Mouse (Mus musculus): ENCODE data around the gene Porcn. TPM values are rescaled to one million over a fixed set of nuclear protein-coding genes. Genes with fewer than 3 reads are reported as not detected.

Gene Porcn
- polyA plus RNA-seq, 1 experiment from 2014 or later, result 39.5 TPM

DNA sequence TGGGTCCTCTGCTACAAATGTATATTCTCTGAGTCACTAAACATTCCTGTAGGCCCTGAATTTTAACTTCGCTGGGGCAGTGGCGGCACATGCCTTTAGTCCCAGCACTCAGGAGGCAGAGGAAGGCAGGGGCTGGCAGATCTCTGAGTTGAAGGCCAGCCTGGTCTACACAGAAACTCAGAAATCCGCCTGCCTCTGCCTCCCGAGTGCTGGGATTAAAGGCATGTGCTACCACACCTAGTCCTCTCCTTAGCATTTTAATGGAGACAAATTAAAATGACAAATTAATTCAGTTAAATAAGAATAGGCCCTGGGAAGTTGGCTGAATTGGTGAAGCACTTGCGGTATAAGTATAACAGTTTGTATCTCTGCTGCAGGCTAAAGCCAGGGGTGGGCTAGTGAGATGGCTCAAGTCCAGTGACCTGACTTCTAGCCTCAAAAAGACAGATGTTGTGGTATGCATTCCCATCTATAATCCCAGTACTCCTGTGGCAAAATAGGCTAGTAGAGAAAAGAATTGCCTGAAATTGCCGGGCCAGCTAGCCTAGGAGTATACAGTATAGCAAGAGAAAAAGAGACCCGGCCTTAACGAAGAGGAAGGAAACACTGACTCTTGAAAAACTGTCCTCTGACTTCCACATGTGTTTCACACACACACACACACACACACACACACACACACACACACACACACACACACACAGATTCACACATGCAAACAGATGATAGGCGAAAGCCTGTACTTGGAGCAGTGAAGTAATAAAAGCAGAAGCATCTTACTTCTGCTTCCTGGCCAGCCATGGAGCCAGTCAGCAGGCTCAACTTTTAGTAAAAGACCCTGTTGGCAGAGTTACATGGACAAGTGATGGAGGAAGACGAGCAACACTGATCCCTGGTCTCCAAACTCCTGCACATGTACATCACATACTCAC, 38.3 kb downstream of the Porcn start:
- H3K36me3 ChIP-seq, result no peaks in the 10 kb centered on the region
- no peak overlapping the region for H3K4me3 ChIP-seq
- H3K27ac ChIP-seq (replicated peaks), result no peak overlapping the region
- no peak overlapping the region for H3K9ac ChIP-seq (replicated peaks)
- 89% methylated on average over 9 of the region's 10 CpGs for WGBS
- no peak overlapping the region for H3K4me2 ChIP-seq (replicated peaks)
- no peak for ATAC-seq (replicated peaks)
- H3K9me3 ChIP-seq, result no peaks in the 10 kb centered on the region
- H3K27me3 ChIP-seq, result no peaks in the 10 kb centered on the region
- H3K4me1 ChIP-seq, result no peaks in the 10 kb centered on the region

DNA sequence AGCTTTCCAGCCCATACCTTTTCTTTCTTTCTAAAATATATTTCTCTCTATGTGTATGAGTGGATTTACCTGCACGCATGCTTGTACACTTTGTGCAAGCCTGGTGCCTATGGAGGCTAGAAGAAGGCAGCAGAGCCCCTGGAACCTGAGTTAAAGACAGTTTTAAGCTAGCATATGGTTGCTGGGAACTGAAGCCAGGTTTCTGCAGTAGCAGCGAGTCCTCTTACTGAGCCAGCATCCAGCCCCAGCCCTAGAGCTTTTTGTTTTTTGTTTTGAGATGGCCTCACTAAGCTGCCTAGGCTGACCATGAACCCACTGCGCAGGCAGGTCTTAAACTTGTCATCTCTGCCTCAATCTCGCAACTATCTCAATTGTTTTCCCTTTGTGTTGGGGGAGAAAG, 41.9 kb downstream of the Porcn start:
- Histone ChIP-seq H3K9ac (replicated peaks) (no peak overlapping the region), H3K36me3 (0 out of 2 replicates have a peak, but pooled peaks cover under 1% of the 10 kb centered on the region), H3K9me3 (no peaks in the 10 kb centered on the region), H3K27me3 (no peaks in the 10 kb centered on the region), H3K4me2 (replicated peaks) (no peak overlapping the region), H3K27ac (replicated peaks) (no peak overlapping the region), H3K4me1 (no peaks in the 10 kb centered on the region), H3K4me3 (no peak overlapping the region)
- 90% methylated on average over 4 of the region's 4 CpGs for WGBS
- ATAC-seq (replicated peaks), result no peak

DNA sequence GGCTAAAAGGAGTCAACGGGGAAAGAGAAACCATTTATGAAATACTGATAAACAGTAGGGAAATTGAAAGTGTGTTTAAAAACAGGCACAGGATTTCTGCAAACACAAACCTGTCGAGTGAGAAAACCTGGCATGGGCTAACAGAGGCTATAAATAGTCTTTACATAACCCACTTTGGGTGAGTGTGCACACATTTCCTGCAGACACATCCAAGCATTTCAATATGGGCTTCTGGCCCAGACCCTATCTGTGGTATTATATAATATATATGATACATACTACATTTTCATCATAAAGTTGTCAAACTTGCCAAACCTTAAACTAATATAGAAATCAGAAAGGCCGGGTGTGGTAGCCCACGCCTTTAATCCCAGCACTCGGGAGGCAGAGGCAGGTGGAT, 43.2 kb downstream of the Porcn start:
- no peak overlapping the region for H3K4me3 ChIP-seq
- WGBS, result 90% methylated on average over 5 of the region's 5 CpGs
- no peak for ATAC-seq (replicated peaks)
- no peaks in the 10 kb centered on the region for H3K9me3 ChIP-seq
- 0 out of 2 replicates have a peak, but pooled peaks cover 6% of the 10 kb centered on the region for H3K36me3 ChIP-seq
- H3K4me1 ChIP-seq, result no peaks in the 10 kb centered on the region
- no peak overlapping the region for H3K9ac ChIP-seq (replicated peaks)
- no peaks in the 10 kb centered on the region for H3K27me3 ChIP-seq
- H3K4me2 ChIP-seq (replicated peaks), result no peak overlapping the region
- no peak overlapping the region for H3K27ac ChIP-seq (replicated peaks)

DNA sequence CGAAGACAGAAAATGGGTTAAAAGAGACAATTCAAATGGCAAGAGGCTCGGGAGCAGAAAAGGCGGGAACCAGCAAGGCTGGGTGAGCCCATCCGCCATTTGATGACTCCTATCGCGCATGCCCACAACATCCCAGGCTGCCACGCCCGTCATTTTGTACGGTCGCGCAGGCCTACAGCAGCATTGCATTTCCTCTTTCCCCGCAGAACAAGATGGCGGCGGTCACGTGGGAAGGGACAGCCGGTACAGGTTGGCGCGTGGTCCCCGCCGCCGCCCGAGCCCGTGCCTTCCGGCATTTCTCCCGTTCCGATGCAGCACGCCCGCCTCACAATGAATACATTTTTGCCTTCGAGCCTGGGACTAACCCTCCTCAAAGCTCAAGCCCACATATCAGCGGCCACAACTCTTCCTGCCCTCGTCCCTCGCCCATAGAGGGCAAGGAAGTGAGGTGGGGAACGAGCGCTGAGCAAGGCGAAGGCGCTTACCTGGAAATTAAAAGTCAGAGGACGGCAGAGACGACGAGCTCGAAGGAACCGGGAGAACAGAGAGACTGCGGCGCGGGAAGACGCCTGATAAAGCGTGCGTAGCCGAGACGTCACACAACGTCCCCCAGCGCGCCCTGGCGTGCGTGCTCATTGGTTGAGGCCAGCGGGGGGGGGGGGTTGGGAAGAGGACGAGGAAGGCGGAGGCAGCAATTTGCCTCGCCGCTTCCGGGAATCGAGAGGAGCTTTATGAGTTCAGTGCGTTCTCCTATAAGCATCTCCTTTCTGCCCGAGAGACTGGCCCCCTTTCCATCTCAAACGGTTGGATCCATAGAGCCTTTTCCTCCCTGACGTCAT, 61.0 kb downstream of the Porcn start, which contains the start of gene Rbm3:
Gene Rbm3 (minus strand): TSS at position 728 of the 839 bp plus-strand sequence.
- Histone ChIP-seq H3K27ac (replicated peaks) (peak within 1 kb of the TSS; percentile 98), H3K27me3 (no peaks in the 10 kb centered on the region), H3K9ac (replicated peaks) (peak within 1 kb of the TSS; percentile 85), H3K36me3 (peaks cover 18% of the 10 kb centered on the region; the same call in 1 of the 2 replicates), H3K4me2 (replicated peaks) (peak within 1 kb of the TSS; percentile 71), H3K4me3 (peak within 1 kb of the TSS; percentile 65), H3K9me3 (no peaks in the 10 kb centered on the region; the same call in 1 of the 2 replicates), H3K4me1 (peaks cover 16% of the 10 kb centered on the region)
- WGBS, result 19% methylated on average over 64 of the region's 65 CpGs
- ATAC-seq (replicated peaks), result peak; percentile 96

Other genes starting within 250 kb of the Porcn start
- 0.09 and 0.15 TPM in 2 replicates for gene Gata1, start 228.5 kb downstream of the Porcn start, polyA plus RNA-seq (2015; fragmentation: Nextera tagmentation; extraction: Ambion mirVana)
- gene Glod5, start 188.0 kb downstream of the Porcn start, polyA plus RNA-seq (2015; fragmentation: Nextera tagmentation; extraction: Ambion mirVana), result 0.29 and 0.36 TPM in 2 replicates
- 50.2 and 50.9 TPM in 2 replicates for gene Suv39h1, start 131.8 kb downstream of the Porcn start, polyA plus RNA-seq (2015; fragmentation: Nextera tagmentation; extraction: Ambion mirVana)
- 0.09 TPM in 1 of 2 replicates, not detected in the other for gene Was, start 116.0 kb downstream of the Porcn start, polyA plus RNA-seq (2015; fragmentation: Nextera tagmentation; extraction: Ambion mirVana)
- 52.0 and 53.0 TPM in 2 replicates for gene Wdr13, start 73.6 kb downstream of the Porcn start, polyA plus RNA-seq (2015; fragmentation: Nextera tagmentation; extraction: Ambion mirVana)
- 381 and 393 TPM in 2 replicates for gene Rbm3, start 60.6 kb downstream of the Porcn start, polyA plus RNA-seq (2015; fragmentation: Nextera tagmentation; extraction: Ambion mirVana)
- 24.9 and 25.3 TPM in 2 replicates for gene Tbc1d25, start 30.3 kb downstream of the Porcn start, polyA plus RNA-seq (2015; fragmentation: Nextera tagmentation; extraction: Ambion mirVana)
- gene Ebp, start 13.0 kb downstream of the Porcn start, polyA plus RNA-seq (2015; fragmentation: Nextera tagmentation; extraction: Ambion mirVana), result 21.7 and 24.0 TPM in 2 replicates
- gene Ftsj1, start 45.9 kb upstream of the Porcn start, polyA plus RNA-seq (2015; fragmentation: Nextera tagmentation; extraction: Ambion mirVana), result 51.1 and 54.3 TPM in 2 replicates
- gene Slc38a5, start 64.6 kb upstream of the Porcn start, polyA plus RNA-seq (2015; fragmentation: Nextera tagmentation; extraction: Ambion mirVana), result 34.3 and 38.1 TPM in 2 replicates
- gene Ssxb10, start 120.9 kb upstream of the Porcn start, polyA plus RNA-seq (2015; fragmentation: Nextera tagmentation; extraction: Ambion mirVana), result not detected in 2 replicates
- not detected in 2 replicates for gene Ssxb9, start 160.5 kb upstream of the Porcn start, polyA plus RNA-seq (2015; fragmentation: Nextera tagmentation; extraction: Ambion mirVana)
- gene Ssxb1, start 206.8 kb upstream of the Porcn start, polyA plus RNA-seq (2015; fragmentation: Nextera tagmentation; extraction: Ambion mirVana), result not detected in 2 replicates

Data from forebrain, embryonic 15.5 days (tissue).